Mouse (Mus musculus) cerebellum, postnatal 4 days (tissue): Measurements from ENCODE around the gene Bcl11b.
A peak's percentile ranks its signal among the peaks of the same experiment; 100 is the strongest.

ENCODE experiments used
- DNase-seq, 2 experiments: peaks; one replicate each; pipeline ENCODE4 v3.0.0; 2022; ENCODE audit warnings: low spot score in 2 of 2, mixed read lengths in 1 of 2

Gene Bcl11b

DNA sequence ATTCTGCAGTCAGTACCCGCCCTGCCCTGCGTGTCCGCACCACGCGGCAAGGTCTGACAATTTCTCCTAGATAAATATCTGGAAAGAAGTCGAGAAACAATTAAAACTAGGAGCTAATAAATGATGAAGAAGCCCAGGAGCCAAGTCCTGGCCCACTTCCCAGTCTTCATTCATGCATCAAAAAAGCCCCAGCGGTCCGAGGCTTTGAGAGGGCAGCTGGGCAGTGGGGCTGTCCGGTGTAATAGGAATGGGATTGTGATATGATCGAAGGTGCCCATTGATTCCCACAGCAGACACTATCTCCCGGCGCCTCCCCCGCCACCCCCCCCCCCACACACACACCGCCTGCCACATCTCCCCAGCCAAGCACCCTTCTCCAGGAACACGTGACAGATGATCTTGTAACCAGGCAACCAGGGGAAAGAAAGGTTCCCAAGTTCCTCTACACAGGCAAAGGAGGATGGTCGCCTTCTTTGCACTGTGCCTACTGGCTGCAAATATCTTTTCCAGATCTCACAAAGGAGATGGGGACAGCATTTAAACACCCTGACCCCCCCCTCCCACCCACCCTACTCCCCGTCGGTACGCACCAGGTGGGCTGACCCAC is 68.5 kb downstream of the Bcl11b start:
- DNase-seq = peak in 1 of 2 experiments; percentile 76

DNA sequence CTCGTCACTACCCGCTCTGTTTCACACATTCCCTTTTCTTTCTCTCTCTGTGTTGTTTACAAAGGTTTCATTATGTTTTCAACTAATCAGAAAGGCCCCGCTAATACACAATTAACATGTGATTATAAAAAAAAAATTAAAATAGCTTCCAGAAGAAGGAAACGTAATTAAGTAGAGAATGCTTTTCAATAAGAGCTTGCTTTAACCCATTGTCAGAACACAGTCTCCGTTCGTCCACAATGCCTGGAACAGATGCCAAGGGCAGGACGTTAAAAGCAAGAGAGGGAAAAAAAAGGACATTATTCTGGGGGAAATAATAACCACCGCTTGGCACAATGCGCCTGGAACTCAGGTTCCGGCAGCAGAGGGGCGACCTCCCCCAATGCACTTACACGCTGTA is 71.3 kb downstream of the Bcl11b start:
- no peak for DNase-seq

DNA sequence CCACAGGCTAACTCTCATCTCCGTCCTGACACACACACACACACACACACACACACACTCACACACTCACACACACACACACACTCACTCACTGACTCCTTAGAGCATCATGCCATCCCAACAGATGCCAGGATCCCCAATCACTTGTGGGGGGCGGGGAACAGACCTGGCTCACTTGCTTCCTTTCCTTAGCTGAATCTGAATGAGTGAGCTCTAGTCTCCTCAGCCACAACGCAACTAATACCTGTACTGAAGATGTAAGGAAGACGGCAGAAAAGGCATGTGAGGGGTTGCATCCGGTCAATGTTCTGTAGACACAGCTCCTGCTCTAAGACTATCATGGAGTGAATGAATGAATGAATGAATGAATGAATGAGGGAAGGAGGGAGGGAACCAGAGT is 71.9 kb downstream of the Bcl11b start:
- DNase-seq = no peak

DNA sequence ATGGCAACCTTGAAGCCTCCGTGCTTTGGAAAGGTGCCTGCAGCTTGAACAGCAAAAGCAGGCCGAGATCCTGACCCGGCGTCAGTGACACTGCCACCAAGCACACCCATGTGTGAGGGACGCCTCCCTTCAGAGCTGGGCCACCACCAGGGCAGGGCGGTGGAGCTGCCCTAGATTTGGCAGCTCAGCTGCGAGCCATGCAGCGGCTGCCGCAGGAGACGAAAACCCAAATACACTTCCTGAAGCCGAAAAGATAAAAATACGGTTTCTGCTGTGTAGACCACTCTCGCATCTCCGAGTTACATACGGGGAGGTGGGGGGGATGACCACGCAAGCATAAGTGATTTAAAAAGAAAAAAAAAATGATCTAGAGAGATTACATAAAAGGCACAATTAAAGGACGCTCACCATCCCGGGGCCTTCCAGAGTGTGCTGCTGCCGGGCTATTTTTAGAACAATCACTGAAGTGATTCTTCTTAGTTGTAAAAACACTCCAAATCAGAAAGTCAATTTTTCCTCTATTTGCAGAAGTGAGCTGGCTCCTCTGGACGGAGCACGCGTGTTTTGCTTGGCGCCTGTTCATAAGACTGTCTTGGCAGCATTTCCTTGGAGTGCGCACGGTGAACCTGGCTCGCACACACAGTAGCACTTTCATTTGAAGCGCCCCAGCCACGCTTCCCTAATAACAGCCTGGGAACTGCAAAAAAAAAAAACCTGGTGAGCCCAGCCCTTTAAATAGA is 72.6 kb downstream of the Bcl11b start:
- peak in 1 of 2 experiments; percentile 37 for DNase-seq

DNA sequence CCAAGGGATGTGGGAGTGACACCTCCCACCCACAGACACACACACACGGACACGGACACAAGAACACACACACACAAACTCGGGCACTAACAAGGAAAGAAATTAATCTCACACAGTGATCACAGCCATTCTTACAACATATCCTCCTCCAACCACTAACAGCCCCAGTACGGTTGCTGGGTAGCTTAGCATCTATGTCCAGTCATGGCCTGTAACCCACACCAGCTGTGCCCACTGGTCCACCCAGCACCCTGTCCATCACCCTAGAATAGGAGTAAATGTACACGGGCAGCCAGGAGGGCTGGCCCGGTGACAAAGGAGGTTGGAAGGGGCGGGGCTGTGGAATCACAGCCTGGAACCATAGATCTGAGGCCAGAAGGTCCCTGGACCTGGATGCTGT is 74.5 kb downstream of the Bcl11b start:
- no peak for DNase-seq

DNA sequence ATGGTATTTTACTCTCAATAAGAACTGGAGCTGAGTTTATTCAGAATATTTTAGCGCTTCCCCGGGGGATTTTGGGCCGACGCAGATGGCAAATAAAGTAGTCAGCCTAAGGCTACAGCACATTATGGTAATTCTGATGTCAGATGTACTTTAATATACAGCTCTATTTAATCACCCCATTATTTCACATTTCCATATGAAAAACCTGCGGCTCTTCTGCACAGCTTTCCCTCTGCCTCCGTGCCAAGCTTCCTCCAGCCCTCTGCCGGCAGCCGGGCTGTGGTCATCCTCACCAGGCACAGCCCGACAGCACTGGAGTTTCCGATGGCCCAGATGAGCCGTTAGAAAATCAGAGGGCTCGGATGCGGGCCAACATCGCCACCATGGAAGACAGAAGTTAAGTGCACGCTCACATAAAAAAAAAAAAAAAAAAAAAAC is 74.9 kb downstream of the Bcl11b start:
- DNase-seq = peak in 1 of 2 experiments; percentile 59

DNA sequence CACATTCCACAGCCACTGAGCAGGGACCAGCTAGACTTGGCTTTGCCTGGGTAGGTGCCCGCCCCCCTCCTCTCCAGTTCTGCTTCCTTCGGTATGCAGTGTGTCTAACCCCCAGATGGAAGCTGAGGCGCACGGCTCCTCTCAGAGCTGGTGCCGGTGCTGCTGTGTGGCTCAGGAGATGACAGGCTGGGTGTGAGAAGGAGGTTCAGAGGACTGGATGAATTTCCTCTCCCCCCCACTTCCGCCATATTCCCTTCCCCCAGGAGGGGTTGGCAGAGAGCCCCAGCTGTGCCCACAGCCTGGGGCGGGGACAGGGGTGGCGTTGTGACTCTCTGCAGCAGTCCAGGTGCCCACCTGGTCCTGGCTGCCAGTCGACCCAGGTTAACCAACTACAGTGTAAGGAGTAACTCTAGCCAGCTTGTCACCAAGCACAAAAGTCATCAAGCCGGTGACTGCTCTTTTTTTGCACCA is 75.4 kb downstream of the Bcl11b start:
- DNase-seq = no peak

DNA sequence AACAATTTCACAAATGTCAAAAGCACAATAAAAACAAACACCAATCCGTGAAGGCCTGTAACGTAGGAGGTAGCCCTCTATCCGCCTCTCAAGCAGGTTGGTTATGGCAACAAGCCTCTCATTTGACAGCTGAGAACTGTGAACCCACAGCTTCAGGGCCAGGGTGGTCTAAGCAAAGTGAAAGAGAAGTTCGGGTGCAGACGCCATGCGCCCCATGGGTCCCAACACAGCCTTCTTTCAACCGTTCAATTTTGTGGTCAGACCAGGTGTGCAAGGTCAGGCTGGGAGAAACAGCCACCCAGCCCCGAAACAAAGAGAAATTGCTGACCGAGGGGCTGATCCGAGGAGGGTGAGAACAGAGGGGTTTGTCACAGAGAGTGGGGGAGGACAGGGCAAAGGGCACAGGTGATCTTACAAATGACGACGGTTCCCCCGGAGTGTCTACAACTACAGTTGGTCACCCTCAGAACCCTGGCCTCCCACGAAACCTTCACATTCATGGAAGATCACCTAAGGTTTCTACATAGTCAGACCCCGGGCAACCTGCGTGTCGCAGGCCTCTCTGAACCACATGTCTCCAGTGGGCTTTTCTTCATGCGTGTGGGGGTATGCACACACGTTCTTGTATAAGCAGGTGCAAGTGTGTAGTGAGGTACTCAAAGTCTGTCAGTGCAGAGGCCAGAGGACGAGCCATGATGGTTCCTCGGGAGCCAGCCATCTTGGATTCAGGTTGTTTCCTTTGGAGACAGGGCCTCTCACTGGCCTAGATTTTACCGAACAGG is 77.1 kb downstream of the Bcl11b start:
- no peak for DNase-seq

DNA sequence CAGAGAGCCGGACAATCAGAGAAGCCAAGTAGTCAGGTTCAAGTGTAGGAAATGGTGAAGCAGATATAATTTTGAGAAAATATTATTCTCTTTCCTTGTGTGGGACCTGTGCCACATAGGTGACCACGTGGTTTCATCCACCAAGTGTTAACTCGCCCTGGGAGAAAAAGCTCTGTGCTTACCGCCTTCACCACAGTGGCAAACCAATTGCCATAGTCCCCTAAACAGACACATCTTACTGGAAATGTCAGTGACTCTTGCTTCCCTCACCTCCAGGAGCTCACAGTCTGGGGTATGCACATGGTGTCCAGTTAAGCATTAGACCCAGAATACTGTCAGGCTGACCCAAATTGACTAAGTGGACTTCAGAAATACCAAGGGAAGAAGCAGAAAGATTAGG is 78.7 kb downstream of the Bcl11b start:
- no peak for DNase-seq

DNA sequence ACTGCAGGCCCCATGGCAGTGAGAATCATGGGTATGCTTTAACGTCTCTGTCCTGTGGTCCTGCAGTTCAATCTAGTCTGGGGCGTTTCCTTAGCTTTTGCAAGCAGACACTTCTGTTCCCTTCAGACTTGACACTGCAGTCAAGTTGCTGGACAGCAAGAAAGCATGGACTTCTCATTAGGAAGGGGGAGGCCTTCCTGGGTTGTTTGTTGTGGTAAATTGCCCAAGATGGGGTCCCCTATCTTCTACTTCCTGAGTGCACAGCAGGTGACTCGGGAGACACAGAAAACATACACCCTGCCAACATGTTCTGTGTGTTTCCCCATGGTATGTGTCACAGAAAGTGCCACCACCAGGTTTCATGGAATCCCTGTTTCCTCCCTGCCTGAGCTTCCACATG is 79.4 kb downstream of the Bcl11b start:
- no peak for DNase-seq

DNA sequence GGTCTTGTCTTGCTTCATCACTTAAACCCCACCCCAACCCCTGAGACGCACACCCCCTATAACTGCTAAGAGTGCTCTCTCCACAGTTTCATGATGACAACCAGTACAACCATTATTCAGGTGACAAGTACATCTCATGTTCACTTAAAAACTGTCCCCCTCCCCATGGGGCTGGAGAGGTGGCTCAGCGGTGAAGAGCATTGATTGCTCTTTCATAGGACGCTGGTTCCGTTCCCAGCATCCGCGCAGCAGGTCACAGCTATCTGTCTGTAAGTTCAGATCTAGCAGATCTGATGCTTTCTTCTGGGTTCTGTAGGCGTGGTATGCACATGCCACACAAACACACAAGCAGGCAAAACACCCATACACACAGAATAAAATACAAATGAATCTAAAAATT is 81.2 kb downstream of the Bcl11b start:
- DNase-seq = no peak

DNA sequence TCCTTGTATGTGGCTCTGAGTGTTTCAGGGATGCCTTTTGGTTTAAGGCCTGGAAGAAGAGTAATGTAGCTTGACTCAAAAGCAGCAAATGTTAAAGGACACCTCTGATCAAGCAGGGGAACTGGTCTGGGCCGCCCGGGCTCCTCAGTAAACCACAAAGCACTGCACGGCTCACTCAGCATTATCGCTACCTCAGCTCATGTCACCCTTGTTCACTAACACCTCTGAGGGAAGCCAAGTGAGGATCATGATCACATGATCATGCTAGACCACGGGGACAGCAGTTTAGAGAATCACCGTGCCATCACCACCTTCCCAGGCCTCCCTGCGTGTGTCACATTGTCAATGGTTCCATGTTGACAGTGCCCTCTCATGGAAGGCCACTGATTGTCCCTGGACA is 81.8 kb downstream of the Bcl11b start:
- DNase-seq = no peak

DNA sequence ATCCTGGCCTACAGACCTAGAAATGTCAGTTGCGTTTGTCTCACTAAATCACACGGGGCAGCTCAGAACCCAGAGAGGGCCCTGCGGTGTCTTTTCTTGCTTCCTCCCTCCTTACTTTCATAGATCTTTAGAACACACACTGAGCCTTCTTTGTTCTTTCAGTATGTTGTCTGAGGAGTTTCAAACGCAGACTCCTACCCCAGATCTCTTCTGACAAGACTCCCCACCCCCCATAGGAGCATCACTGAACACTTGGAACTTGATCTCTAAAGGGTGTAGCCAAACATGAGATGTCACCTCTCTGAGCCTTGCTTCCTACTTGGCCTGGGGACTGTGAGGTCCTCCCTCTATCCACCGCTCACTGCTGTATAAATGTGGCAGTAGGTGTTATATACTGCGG is 82.2 kb downstream of the Bcl11b start:
- DNase-seq = no peak

DNA sequence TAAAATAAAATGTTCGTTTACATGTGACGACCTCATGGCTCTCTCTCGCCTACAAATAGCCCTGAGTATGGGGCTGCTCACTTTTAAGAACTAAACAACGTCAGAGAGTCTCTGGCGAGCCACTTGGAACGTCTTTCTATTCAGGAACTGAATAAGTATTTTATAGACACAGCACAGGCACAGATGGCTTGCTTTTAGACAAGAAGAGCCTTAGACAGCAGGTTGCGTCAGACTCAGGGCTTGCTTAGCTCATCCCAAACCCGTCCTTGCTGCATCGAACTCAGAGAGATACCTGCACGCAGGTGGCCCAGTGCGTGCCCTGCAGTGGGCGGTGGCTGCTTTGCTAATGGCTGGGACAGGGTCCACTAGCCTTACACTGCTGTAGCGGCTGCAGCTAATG is 82.7 kb downstream of the Bcl11b start:
- no peak for DNase-seq

DNA sequence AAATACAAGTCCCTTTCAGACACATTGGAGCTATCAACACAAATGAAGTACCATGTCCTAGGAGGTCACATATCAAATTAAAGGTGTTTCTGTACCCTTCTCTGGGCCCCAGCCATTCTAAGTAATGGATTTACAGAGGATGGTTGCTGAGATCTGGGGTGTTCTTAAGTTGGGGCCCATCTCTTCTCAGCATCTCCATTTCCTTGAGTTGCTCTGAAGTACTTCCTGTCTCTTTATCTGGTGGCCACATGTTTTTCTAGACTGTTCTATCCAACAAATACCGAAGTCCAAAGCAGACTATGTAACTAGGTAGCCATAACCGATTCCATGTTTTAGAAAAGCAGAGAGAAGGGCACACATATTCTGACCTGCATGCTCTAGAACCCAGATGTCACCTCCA is 83.3 kb downstream of the Bcl11b start:
- no peak for DNase-seq

DNA sequence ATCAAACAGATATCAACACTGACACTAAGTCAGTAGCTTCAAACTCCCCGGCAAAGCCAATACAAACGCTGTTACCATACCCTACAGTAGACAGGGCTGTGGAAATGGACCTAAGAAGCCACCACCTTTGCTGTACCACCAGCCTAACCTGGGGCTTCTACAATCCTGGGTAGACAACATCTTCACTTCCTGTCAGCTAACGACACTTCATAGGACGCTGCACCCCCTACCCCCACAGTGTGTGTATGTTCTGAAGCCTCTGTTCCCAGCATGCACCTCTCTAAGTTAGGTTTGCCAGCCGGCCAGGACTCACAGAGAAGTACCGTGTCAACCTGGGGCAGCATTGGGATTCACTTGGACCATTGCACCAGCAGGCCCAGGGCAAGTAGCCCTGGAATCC is 84.6 kb downstream of the Bcl11b start:
- no peak for DNase-seq

DNA sequence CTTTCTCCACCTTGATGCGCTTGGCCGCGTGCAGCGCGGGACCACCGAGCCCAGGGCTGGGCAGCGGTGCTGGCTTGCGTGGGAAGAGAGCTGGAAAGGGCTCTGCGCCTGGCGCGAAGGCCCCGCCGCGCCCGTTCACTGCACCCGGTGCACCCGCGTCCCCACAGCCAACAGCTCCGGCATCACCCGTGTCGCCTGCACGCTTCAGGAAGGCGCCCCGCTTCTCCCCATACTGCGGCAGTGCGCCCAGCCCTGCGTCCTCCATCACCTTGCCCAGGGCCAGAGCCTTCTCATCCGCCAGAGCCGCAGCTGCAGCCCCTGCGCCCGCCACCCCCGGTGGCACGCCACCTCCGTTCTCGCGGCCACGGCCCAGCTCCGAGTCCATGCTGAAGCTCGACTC is 87.4 kb downstream of the Bcl11b start:
- no peak for DNase-seq

DNA sequence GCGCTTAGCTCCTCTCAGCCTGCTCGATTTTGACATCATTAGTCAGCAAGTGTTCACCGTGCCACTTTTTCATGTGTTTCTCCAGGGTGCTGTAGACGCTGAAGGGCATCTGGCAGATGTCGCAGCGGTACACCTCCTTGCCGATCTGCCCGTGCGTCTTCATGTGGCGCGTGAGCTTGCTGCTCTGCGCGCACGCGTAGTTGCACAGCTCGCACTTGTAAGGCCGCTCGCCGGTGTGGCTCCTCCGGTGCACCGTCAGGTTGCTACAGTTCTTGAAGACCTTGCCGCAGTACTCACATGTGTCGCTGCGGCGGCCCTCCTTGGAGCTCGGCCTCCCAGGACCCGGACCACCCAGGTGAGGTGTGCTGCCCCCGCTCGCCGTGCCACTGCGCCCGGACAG is 88.0 kb downstream of the Bcl11b start:
- no peak for DNase-seq

DNA sequence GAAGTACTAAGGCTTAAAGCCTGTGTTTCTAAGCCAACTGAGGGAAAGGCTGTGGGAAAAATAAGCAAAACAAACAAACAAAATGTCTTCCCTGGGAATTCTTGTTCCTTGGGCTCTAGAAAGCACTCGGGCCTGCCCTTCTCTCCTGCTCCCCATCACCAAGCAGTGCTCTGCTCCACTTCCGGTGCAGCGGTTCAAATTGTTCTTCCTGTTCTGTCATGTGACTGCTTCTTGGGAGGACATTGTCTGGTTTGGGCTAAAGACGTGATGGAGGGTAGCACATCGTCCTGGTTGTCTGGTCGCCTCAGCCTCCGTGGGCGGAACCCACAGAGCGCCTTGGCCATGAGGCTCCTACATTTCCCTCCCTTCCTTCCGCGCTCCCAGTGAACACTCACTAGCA is 94.6 kb downstream of the Bcl11b start:
- DNase-seq = no peak

DNA sequence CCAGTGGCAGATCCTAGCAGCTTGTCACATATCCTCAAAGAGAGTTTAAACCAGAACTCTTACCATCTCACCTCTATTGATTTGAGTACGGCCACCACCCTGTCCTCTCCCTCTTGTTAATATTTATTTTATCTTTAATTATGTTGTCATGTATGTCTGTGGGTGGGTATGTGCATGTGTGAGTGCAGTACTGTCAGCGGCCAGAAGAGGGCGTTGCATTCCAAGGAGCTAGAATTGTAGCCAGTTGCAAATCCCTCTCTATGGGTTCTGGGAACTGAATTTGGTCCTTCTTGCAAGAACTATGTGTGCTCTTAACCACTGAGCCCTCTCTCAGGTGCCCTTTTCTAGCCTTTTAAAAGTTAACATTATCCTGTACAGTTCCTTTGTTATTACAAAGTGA is 98.1 kb downstream of the Bcl11b start:
- no peak for DNase-seq

DNA sequence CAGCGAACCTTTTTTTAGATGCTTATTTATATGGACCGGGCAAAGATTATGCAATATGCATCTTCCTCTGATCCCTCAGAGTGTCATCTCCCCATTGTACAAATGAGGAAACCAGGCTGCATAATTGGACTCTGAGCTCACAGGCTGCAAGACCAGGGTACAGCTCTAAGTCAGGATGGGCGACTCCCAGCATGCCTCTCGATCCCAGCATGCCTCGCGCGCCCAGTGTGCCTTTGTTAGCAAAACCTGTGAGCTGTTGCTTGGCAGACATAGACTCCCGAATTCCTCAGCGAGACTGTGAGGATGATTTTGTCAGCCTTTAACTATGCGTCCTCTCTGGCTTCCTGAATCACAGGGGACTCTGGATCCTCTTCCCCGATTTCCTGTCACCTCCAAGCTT is 98.9 kb downstream of the Bcl11b start:
- DNase-seq = no peak

DNA sequence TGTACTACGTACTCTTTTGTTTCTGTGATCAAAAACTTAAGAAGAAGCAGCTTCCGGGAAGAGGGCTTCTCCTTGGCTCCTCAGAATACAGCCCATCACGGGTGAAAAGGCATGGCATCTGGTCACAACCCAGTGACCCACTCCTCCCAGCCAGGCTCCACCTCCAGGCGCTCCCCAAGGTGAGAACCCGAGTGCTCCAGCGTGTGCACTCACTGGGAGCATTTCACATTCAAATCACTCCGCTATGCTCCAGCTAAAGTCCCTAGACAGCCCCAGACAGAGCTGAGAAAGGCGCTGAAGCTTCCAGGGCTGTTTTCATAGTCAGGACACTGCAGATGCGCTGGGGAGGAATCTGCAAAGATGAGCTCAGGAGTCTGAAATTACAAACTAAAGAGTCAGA is 99.5 kb downstream of the Bcl11b start:
- no peak for DNase-seq

DNA sequence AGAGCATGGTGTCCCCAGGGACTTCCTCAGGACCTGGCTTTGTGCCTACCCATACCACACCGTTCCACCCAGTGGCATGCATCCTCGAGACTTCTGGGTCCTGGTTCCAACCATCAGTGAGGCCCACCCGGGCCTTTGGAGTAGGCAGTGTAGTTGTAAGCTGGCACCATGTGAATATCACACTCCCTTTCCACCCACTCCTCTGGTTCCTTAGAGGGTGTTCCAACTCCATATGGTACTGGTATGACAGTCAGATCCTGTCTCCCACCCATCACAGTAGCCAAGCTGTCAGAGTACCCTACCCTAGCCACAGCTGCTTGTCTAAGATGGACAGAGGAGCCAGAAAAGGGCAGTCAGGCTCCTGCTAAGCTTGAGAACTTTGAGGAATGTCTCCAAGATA is 112.0 kb downstream of the Bcl11b start:
- peak in 1 of 2 experiments; percentile 15 for DNase-seq
